Mouse (Mus musculus) hindbrain, embryonic 13.5 days (tissue): Measurements from ENCODE around the gene Ctcf. TPM values are rescaled to one million over a fixed set of nuclear protein-coding genes. Genes with fewer than 3 reads are reported as not detected.

Experiments used
- ATAC-seq: fragments of 200-750 bp; cut with Nextera tagmentation; 2 replicates; pipeline ENCODE4 v1.8.0; 2017; ENCODE audit warnings: moderate TSS enrichment; ENCODE audit not compliant: low FRiP score
- H3K27ac ChIP-seq: fragments of 300-500 bp; sonication (generic); 2 replicates; pipeline ENCODE4 v1.5.1; 2015; ENCODE audit warnings: inconsistent platforms, mild to moderate bottlenecking, moderate library complexity
- H3K27me3 ChIP-seq: fragments of 300-500 bp; sonication (generic); 2 replicates; pipeline ENCODE4 v1.6.1; 2015; ENCODE audit warnings: mild to moderate bottlenecking, inconsistent platforms
- H3K36me3 ChIP-seq: fragments of 300-500 bp; sonication (generic); 2 replicates; pipeline ENCODE4 v1.6.1; 2015; ENCODE audit warnings: mild to moderate bottlenecking, inconsistent platforms
- H3K4me1 ChIP-seq: fragments of 300-500 bp; sonication (generic); replicated peaks from 2 replicates; pipeline ENCODE4 v1.6.1; 2015; ENCODE audit warnings: inconsistent platforms
- H3K4me2 ChIP-seq: fragments of 300-500 bp; sonication (generic); 2 replicates; pipeline ENCODE4 v1.6.1; 2015; ENCODE audit warnings: inconsistent platforms, mild to moderate bottlenecking, moderate library complexity
- H3K4me3 ChIP-seq: fragments of 300-500 bp; sonication (generic); 2 replicates; pipeline ENCODE4 v1.5.1; 2015; ENCODE audit warnings: mild to moderate bottlenecking, inconsistent platforms
- H3K9ac ChIP-seq: fragments of 300-500 bp; sonication (generic); 2 replicates; pipeline ENCODE4 v1.6.1; 2015; ENCODE audit warnings: mild to moderate bottlenecking, inconsistent platforms
- H3K9me3 ChIP-seq: fragments of 300-500 bp; sonication (generic); 2 replicates; pipeline ENCODE4 v1.6.1; 2016; ENCODE audit warnings: inconsistent platforms
- WGBS: fragments of 180-500 bp; shearing (Covaris S2); methylation state at CpG from one replicate; pipeline ENCODE4 v1.1.7; 2015; 5-methylcytosine and 5-hydroxymethylcytosine counted together
- polyA plus RNA-seq: library from polyadenylated mRNA; unstranded; fragments of >200 nt; fragmentation: Nextera tagmentation; extraction: Ambion mirVana; gene quantifications from 2 replicates; pipeline ENCODE4 v1.2.1, GENCODE M21; 2015

The Ctcf gene
- polyA plus RNA-seq, 1 experiment from 2014 or later = 114 TPM

GRCm38 (mm10) chr8:105634771-105635458 is 1.5 kb upstream of the Ctcf start:
- 89% methylated on average over 2 of the region's 2 CpGs for WGBS
- peak overlapping the region; percentile 99 for H3K9ac ChIP-seq
- H3K9me3 ChIP-seq = no peaks in the 10 kb centered on the region
- H3K36me3 ChIP-seq = peaks cover 4% of the 10 kb centered on the region
- H3K27ac ChIP-seq = no peak overlapping the region
- peaks cover 33% of the 10 kb centered on the region for H3K4me1 ChIP-seq
- no peak for ATAC-seq
- no peaks in the 10 kb centered on the region for H3K27me3 ChIP-seq
- H3K4me2 ChIP-seq = peak overlapping the region; percentile 94
- H3K4me3 ChIP-seq = no peak overlapping the region; the same call in 1 of the 2 replicates

GRCm38 (mm10) chr8:105635481-105635880 is 887 bp upstream of the Ctcf start:
- Histone ChIP-seq H3K9ac (peak overlapping the region; percentile 99), H3K9me3 (no peaks in the 10 kb centered on the region), H3K4me1 (peaks cover 36% of the 10 kb centered on the region), H3K27me3 (no peaks in the 10 kb centered on the region), H3K4me3 (peak overlapping the region; percentile 88), H3K27ac (peak overlapping the region; percentile 100; the same call in 1 of the 2 replicates), H3K4me2 (peak overlapping the region; percentile 94), H3K36me3 (peaks cover 4% of the 10 kb centered on the region)
- 5% methylated on average over 11 of the region's 11 CpGs for WGBS
- no peak; the same call in 1 of the 2 replicates for ATAC-seq

GRCm38 (mm10) chr8:105636963-105637510 is 669 bp downstream of the Ctcf start, which contains the start of gene Agrp:
Gene Agrp, minus strand, starts transcription at chr8:105637393.
- peak within 1 kb of the TSS; percentile 88 for H3K4me3 ChIP-seq
- no peaks in the 10 kb centered on the region for H3K9me3 ChIP-seq
- H3K27me3 ChIP-seq = no peaks in the 10 kb centered on the region
- peak within 1 kb of the TSS; percentile 99 for H3K9ac ChIP-seq
- under 1% methylated on average over 49 of the region's 63 CpGs for WGBS
- H3K4me2 ChIP-seq = peak within 1 kb of the TSS; percentile 94
- H3K27ac ChIP-seq = peak within 1 kb of the TSS; percentile 100
- ATAC-seq = peak; percentile 49
- peaks cover 39% of the 10 kb centered on the region for H3K4me1 ChIP-seq
- peaks cover under 1% of the 10 kb centered on the region; the same call in 1 of the 2 replicates for H3K36me3 ChIP-seq

GRCm38 (mm10) chr8:105637601-105638041 is 1.3 kb downstream of the Ctcf start:
- no peak for ATAC-seq
- under 1% methylated on average over 11 of the region's 11 CpGs for WGBS

GRCm38 (mm10) chr8:105638510-105638909 is 2.1 kb downstream of the Ctcf start:
- Histone ChIP-seq H3K4me2 (peak overlapping the region; percentile 94), H3K4me1 (peaks cover 39% of the 10 kb centered on the region), H3K4me3 (peak overlapping the region; percentile 88), H3K36me3 (peaks cover 2% of the 10 kb centered on the region), H3K9ac (peak overlapping the region; percentile 99; the same call in 1 of the 2 replicates), H3K27me3 (no peaks in the 10 kb centered on the region), H3K27ac (no peak overlapping the region; the same call in 1 of the 2 replicates), H3K9me3 (no peaks in the 10 kb centered on the region)
- ATAC-seq = no peak
- 92% methylated on average over 4 of the region's 4 CpGs for WGBS

More at GRCm38 (mm10) chr8:105637601-105638041, 1.3 kb downstream of the Ctcf start:
- H3K4me3 ChIP-seq = peak overlapping the region; percentile 88
- H3K27me3 ChIP-seq = no peaks in the 10 kb centered on the region
- H3K4me1 ChIP-seq = peaks cover 39% of the 10 kb centered on the region
- no peaks in the 10 kb centered on the region for H3K9me3 ChIP-seq
- H3K36me3 ChIP-seq = no peaks in the 10 kb centered on the region
- H3K27ac ChIP-seq = peak overlapping the region; percentile 100
- peak overlapping the region; percentile 94 for H3K4me2 ChIP-seq
- peak overlapping the region; percentile 99 for H3K9ac ChIP-seq

GRCm38 (mm10) chr8:105639835-105640234 is 3.5 kb downstream of the Ctcf start:
- H3K27ac ChIP-seq = 0 out of 2 replicates have a peak overlapping the region, but pooled peaks have one; percentile 35
- WGBS = 67% methylated on average over 1 of the region's 1 CpGs
- no peak overlapping the region for H3K9ac ChIP-seq
- no peaks in the 10 kb centered on the region for H3K9me3 ChIP-seq
- H3K4me2 ChIP-seq = no peak overlapping the region
- H3K27me3 ChIP-seq = no peaks in the 10 kb centered on the region
- H3K36me3 ChIP-seq = peaks cover 11% of the 10 kb centered on the region
- peaks cover 38% of the 10 kb centered on the region for H3K4me1 ChIP-seq
- no peak overlapping the region for H3K4me3 ChIP-seq
- no peak for ATAC-seq

- Histone ChIP-seq H3K27me3 (no peaks in the 10 kb centered on the region), H3K4me1 (peaks cover 32% of the 10 kb centered on the region), H3K4me3 (no peak overlapping the region), H3K27ac (no peak overlapping the region), H3K36me3 (peaks cover 18% of the 10 kb centered on the region), H3K9me3 (no peaks in the 10 kb centered on the region), H3K9ac (no peak overlapping the region), H3K4me2 (no peak overlapping the region)
- 84% methylated on average over 2 of the region's 2 CpGs for WGBS
- no peak for ATAC-seq
These were observed 4.1 kb downstream of the Ctcf start for GRCm38 (mm10) chr8:105640511-105640910.

- Histone ChIP-seq H3K27me3 (no peaks in the 10 kb centered on the region), H3K4me3 (no peak overlapping the region), H3K4me2 (no peak overlapping the region), H3K9me3 (no peaks in the 10 kb centered on the region), H3K36me3 (peaks cover 31% of the 10 kb centered on the region), H3K27ac (no peak overlapping the region), H3K4me1 (peaks cover 4% of the 10 kb centered on the region; the same call in 1 of the 2 replicates), H3K9ac (no peak overlapping the region)
- ATAC-seq = no peak
- WGBS = 97% methylated on average over 1 of the region's 1 CpGs
These were observed 8.8 kb downstream of the Ctcf start for GRCm38 (mm10) chr8:105645205-105645604.

GRCm38 (mm10) chr8:105648929-105649328 is 12.6 kb downstream of the Ctcf start:
- Histone ChIP-seq H3K4me3 (no peak overlapping the region), H3K36me3 (peaks cover 37% of the 10 kb centered on the region), H3K27me3 (no peaks in the 10 kb centered on the region), H3K27ac (no peak overlapping the region), H3K9me3 (no peaks in the 10 kb centered on the region), H3K9ac (no peak overlapping the region), H3K4me2 (no peak overlapping the region), H3K4me1 (0 out of 2 replicates have a peak, but pooled peaks cover 3% of the 10 kb centered on the region)
- no peak for ATAC-seq
- 100% methylated on average over 1 of the region's 1 CpGs for WGBS

GRCm38 (mm10) chr8:105657641-105658040 is 21.3 kb downstream of the Ctcf start:
- ATAC-seq = no peak
- Histone ChIP-seq H3K27me3 (no peaks in the 10 kb centered on the region), H3K9ac (no peak overlapping the region), H3K36me3 (peaks cover 15% of the 10 kb centered on the region), H3K4me3 (no peak overlapping the region), H3K27ac (no peak overlapping the region), H3K4me2 (no peak overlapping the region), H3K4me1 (0 out of 2 replicates have a peak, but pooled peaks cover 6% of the 10 kb centered on the region), H3K9me3 (no peaks in the 10 kb centered on the region)

- no peak overlapping the region for H3K27ac ChIP-seq
- H3K9me3 ChIP-seq = no peaks in the 10 kb centered on the region
- no peak overlapping the region for H3K4me2 ChIP-seq
- 0 out of 2 replicates have a peak, but pooled peaks cover 6% of the 10 kb centered on the region for H3K4me1 ChIP-seq
- no peaks in the 10 kb centered on the region for H3K27me3 ChIP-seq
- WGBS = 87% methylated on average over 3 of the region's 3 CpGs
- no peak; the same call in 1 of the 2 replicates for ATAC-seq
- no peak overlapping the region for H3K9ac ChIP-seq
- no peak overlapping the region for H3K4me3 ChIP-seq
- peaks cover 24% of the 10 kb centered on the region for H3K36me3 ChIP-seq
These were observed 24.8 kb downstream of the Ctcf start for GRCm38 (mm10) chr8:105661167-105661566.

GRCm38 (mm10) chr8:105677891-105678290 is 41.5 kb downstream of the Ctcf start:
- no peak for ATAC-seq
- no peaks in the 10 kb centered on the region for H3K27me3 ChIP-seq
- H3K4me2 ChIP-seq = no peak overlapping the region
- no peak overlapping the region for H3K9ac ChIP-seq
- H3K9me3 ChIP-seq = no peaks in the 10 kb centered on the region
- H3K4me3 ChIP-seq = no peak overlapping the region
- H3K27ac ChIP-seq = no peak overlapping the region
- H3K4me1 ChIP-seq = no peaks in the 10 kb centered on the region
- H3K36me3 ChIP-seq = peaks cover 93% of the 10 kb centered on the region
- 89% methylated on average over 1 of the region's 1 CpGs for WGBS
